Comparison of ENCODE assay signal across 11 mouse cellular contexts in the genomic region with DNA sequence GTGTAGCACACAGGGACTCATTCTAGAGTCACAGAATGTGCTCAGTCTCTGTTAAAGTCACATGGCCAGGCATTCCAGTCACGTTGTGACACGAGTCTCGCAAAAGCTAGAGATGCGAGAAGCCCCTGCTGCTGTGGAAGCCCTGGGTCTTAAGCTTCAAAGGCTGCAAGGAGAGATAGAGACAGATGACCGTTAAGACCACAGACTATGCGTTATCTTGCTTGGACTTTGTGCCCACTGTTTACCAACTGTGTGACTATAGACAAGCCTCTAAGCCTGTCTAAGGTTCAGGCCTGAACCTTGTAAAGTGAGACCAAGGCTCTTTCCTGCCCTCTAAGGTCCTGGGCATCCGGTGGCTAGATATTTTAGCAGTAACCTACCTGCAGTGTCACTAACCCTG. TPM values are rescaled to one million over a fixed set of nuclear protein-coding genes. Genes with fewer than 3 reads are reported as not detected.
DNase-seq lines count a peak whose midpoint lies in the region; ATAC-seq and TF ChIP-seq lines count a peak whose summit lies in the region.
"Had no signal": no experiment of that assay in that cellular context is flagged by ENCODE, and none has a peak within 500 bp of the region (broad histone marks: within the 10 kb centered on the region; RNA-seq: fewer than 3 reads in every experiment).

No protein-coding gene starts in this region.

- H3K4me1 ChIP-seq in heart, embryonic 12.5 days (replicated peaks): peaks cover 73% of the 10 kb centered on the region
- peaks cover 41% of the 10 kb centered on the region for H3K4me1 ChIP-seq in liver, embryonic 11.5 days (replicated peaks; ENCODE audit: control insufficient read depth, insufficient read depth, low read length)
- peaks cover 33% of the 10 kb centered on the region for H3K4me1 ChIP-seq in stomach, postnatal 0 days (replicated peaks; ENCODE audit: control insufficient read depth, insufficient read depth)

- WGBS in heart, embryonic 12.5 days: 53% methylated on average over 7 of the region's 7 CpGs
- WGBS in liver, embryonic 11.5 days: 39% methylated on average over 7 of the region's 7 CpGs
- WGBS in stomach, postnatal 0 days: 49% methylated on average over 7 of the region's 7 CpGs

- H3K4me2 ChIP-seq in heart, embryonic 12.5 days: no peak overlapping the region
- no peak overlapping the region for H3K4me2 ChIP-seq in liver, embryonic 11.5 days
- H3K4me2 ChIP-seq in stomach, postnatal 0 days (replicated peaks; ENCODE audit: low read depth): no peak overlapping the region
- H3K4me2 ChIP-seq: forebrain, embryonic 15.5 days; midbrain, embryonic 12.5 days had no signal

- no peak for TF ChIP-seq CTCF in layer of hippocampus, adult 2 months (conservative IDR thresholded peaks at IDR 0.05)
- 0 out of 2 replicates have a peak, but pooled peaks have one; percentile 14 for TF ChIP-seq CTCF in stomach, postnatal 0 days (IDR thresholded peaks at IDR 0.05; ENCODE audit: low read depth)

- no peak for TF ChIP-seq EP300 in stomach, postnatal 0 days (optimal IDR thresholded peaks at IDR 0.05)

- H3K27me3 ChIP-seq in heart, embryonic 12.5 days (replicated peaks): no peaks in the 10 kb centered on the region
- H3K27me3 ChIP-seq in liver, embryonic 11.5 days (replicated peaks; ENCODE audit: control insufficient read depth, insufficient read depth, low read length): no peaks in the 10 kb centered on the region
- no peaks in the 10 kb centered on the region for H3K27me3 ChIP-seq in stomach, postnatal 0 days (ENCODE audit: control insufficient read depth, insufficient read depth, low read length)
- H3K27me3 ChIP-seq: forebrain, embryonic 15.5 days; midbrain, embryonic 12.5 days had no signal

- H3K4me3 ChIP-seq in heart, embryonic 12.5 days: no peak overlapping the region
- no peak overlapping the region for H3K4me3 ChIP-seq in layer of hippocampus, adult 2 months
- no peak overlapping the region for H3K4me3 ChIP-seq in liver, embryonic 11.5 days (ENCODE audit: low read depth, low read length)
- no peak overlapping the region for H3K4me3 ChIP-seq in stomach, postnatal 0 days (ENCODE audit: low read depth, low read length)
- H3K4me3 ChIP-seq: forebrain, embryonic 15.5 days; midbrain, embryonic 12.5 days had no signal

- H3K36me3 ChIP-seq in heart, embryonic 12.5 days: peaks cover 37% of the 10 kb centered on the region
- H3K36me3 ChIP-seq in liver, embryonic 11.5 days (ENCODE audit: control insufficient read depth, insufficient read depth, low read length): no peaks in the 10 kb centered on the region
- H3K36me3 ChIP-seq in stomach, postnatal 0 days (ENCODE audit: control insufficient read depth, insufficient read depth, low read length): peaks cover 6% of the 10 kb centered on the region; the same call in 1 of the 2 replicates
- H3K36me3 ChIP-seq: forebrain, embryonic 15.5 days had no signal

- H3K9me3 ChIP-seq in heart, embryonic 12.5 days (replicated peaks): no peaks in the 10 kb centered on the region
- no peaks in the 10 kb centered on the region for H3K9me3 ChIP-seq in liver, embryonic 11.5 days (ENCODE audit: control insufficient read depth, low read length)
- no peaks in the 10 kb centered on the region for H3K9me3 ChIP-seq in stomach, postnatal 0 days (ENCODE audit: control insufficient read depth, low read length)
- H3K9me3 ChIP-seq: forebrain, embryonic 15.5 days; midbrain, embryonic 12.5 days had no signal

- DNase-seq in heart, adult 11 months: peak; percentile 88
- no peak for DNase-seq in layer of hippocampus, adult 2 months (ENCODE audit: low spot score in 2 of 2)
- no peak for DNase-seq in layer of hippocampus, adult 11-12 months (ENCODE audit: low spot score)
- DNase-seq in liver, embryonic 11.5 days (ENCODE audit: low spot score): no peak
- peak; percentile 58 for DNase-seq in stomach, postnatal 0 days (ENCODE audit: low spot score)
- no peak for DNase-seq in cerebellum, adult 18-20 months
- no peak for DNase-seq in adrenal gland, postnatal 14 days
- DNase-seq: adrenal gland, postnatal 25 days had no signal

- H3K27ac ChIP-seq in heart, embryonic 12.5 days (ENCODE audit: poor library complexity, severe bottlenecking): no peak overlapping the region
- peak overlapping the region; percentile 40 for H3K27ac ChIP-seq in layer of hippocampus, adult 2 months
- H3K27ac ChIP-seq in liver, embryonic 11.5 days (ENCODE audit: low read depth, low read length): peak overlapping the region; percentile 67
- H3K27ac ChIP-seq in stomach, postnatal 0 days (replicated peaks): peak overlapping the region; percentile 24; the same call in 1 of the 2 replicates
- H3K27ac ChIP-seq: forebrain, embryonic 15.5 days; midbrain, embryonic 12.5 days had no signal

- ATAC-seq in heart, embryonic 12.5 days (ENCODE audit: insufficient number of reproducible peaks, low FRiP score): no peak
- peak; percentile 78 for ATAC-seq in liver, embryonic 11.5 days (replicated peaks; ENCODE audit: low FRiP score)
- peak; percentile 79 for ATAC-seq in stomach, postnatal 0 days (ENCODE audit: low FRiP score, low TSS enrichment)
- ATAC-seq: forebrain, embryonic 15.5 days had no signal

- no peak overlapping the region for H3K9ac ChIP-seq in heart, embryonic 12.5 days
- 0 out of 2 replicates have a peak overlapping the region, but pooled peaks have one; percentile 13 for H3K9ac ChIP-seq in liver, embryonic 11.5 days (ENCODE audit: low read depth, low read length)
- H3K9ac ChIP-seq in stomach, postnatal 0 days (ENCODE audit: low read length): no peak overlapping the region
- H3K9ac ChIP-seq: forebrain, embryonic 15.5 days; midbrain, embryonic 12.5 days had no signal

RNA-seq across cellular contexts. Expression of a gene that starts 42.5 kb away (rescaled TPM):
- 70.8 and 71.5 TPM in 2 replicates for polyA plus RNA-seq in heart, embryonic 12.5 days (2016; fragmentation: Nextera tagmentation; extraction: Ambion mirVana)
- 10 to 100 TPM; 61.8 to 62.0 TPM for total RNA-seq in layer of hippocampus, adult 2 months (2021)
- 32.3 and 33.2 TPM in 2 replicates for polyA plus RNA-seq in liver, embryonic 11.5 days (2014; fragmentation: Nextera tagmentation; extraction: Ambion mirVana)
- polyA plus RNA-seq in stomach, postnatal 0 days (2015; fragmentation: Nextera tagmentation; extraction: Ambion mirVana): 33.0 and 33.9 TPM in 2 replicates
- total RNA-seq in adrenal gland, postnatal 14 days (2021): 283 and 294 TPM in 2 replicates

Comparison
In these comparisons a context has a peak if more than half of its experiments do, and no peak if none do; other contexts are left out.
1. DNase-seq: peak in heart, adult 11 months (single experiment) and stomach, postnatal 0 days (single experiment); none in layer of hippocampus, adult 2 months (0 of 2), layer of hippocampus, adult 11-12 months (single experiment), liver, embryonic 11.5 days (single experiment), cerebellum, adult 18-20 months (0 of 2) and adrenal gland, postnatal 14 days (single experiment).